Mouse (Mus musculus): ENCODE data around the gene Pip4k2c.

- TF ChIP-seq POLR2A (IDR thresholded peaks at IDR 0.05; ENCODE audit: borderline replicate concordance, extremely low read depth, insufficient read depth, insufficient read length, poor library complexity, severe bottlenecking) = no peak
- TF ChIP-seq CTCF (IDR thresholded peaks at IDR 0.05; ENCODE audit: borderline replicate concordance, extremely low read depth, insufficient read depth, insufficient read length) = no peak
Observed at GRCm38 (mm10) chr10:127210961-127211405, 402 bp downstream of the Pip4k2c start.
